In genomic region chr8:72846881-72847280, GRCm38 (mm10) we compare ENCODE assay signal across 15 mouse cellular contexts.
"Had no signal": no experiment of that assay in that cellular context is flagged by ENCODE, and none has a peak within 500 bp of the region (broad histone marks: within the 10 kb centered on the region; RNA-seq: fewer than 3 reads in every experiment).

No protein-coding gene starts in this region.

- H3K36me3 ChIP-seq: lung, embryonic 15.5 days had no signal

- H3K9me3 ChIP-seq: liver, embryonic 13.5 days; lung, embryonic 15.5 days; midbrain, embryonic 12.5 days; neural tube, embryonic 13.5 days had no signal

- H3K4me2 ChIP-seq: liver, embryonic 13.5 days; lung, embryonic 15.5 days; midbrain, embryonic 12.5 days; neural tube, embryonic 13.5 days had no signal

- H3K4me1 ChIP-seq: liver, embryonic 13.5 days; lung, embryonic 15.5 days; midbrain, embryonic 12.5 days; neural tube, embryonic 13.5 days had no signal

- ATAC-seq: liver, postnatal 0 days; midbrain, embryonic 16.5 days had no signal

- H3K27me3 ChIP-seq: liver, embryonic 13.5 days; lung, embryonic 15.5 days; midbrain, embryonic 12.5 days; neural tube, embryonic 13.5 days had no signal

- DNase-seq: kidney, adult 8-10 months; kidney, postnatal 25 days; layer of hippocampus, adult 9-11 months; liver; liver, embryonic 13.5 days; liver, postnatal 0 days; lung, postnatal 14 days; retina, postnatal 1 day; right cerebral cortex, postnatal 4 days; thymus, postnatal 4 days had no signal

- H3K9ac ChIP-seq: liver, embryonic 13.5 days; liver, postnatal 0 days; lung, embryonic 15.5 days; midbrain, embryonic 12.5 days; neural tube, embryonic 13.5 days had no signal

- H3K4me3 ChIP-seq: liver, embryonic 13.5 days; lung, embryonic 15.5 days; midbrain, embryonic 12.5 days; neural tube, embryonic 13.5 days had no signal

- H3K27ac ChIP-seq: liver, embryonic 13.5 days; lung, embryonic 15.5 days; midbrain, embryonic 12.5 days; neural tube, embryonic 13.5 days; stomach, postnatal 0 days had no signal
